Mouse (Mus musculus): ENCODE data around the gene Mrvi1. TPM values are rescaled to one million over a fixed set of nuclear protein-coding genes. Genes with fewer than 3 reads are reported as not detected.

Gene Mrvi1
- total and polyA plus RNA-seq, 2 experiments from 2014 or later = 0.88 to 2.7 TPM

GRCm38 (mm10) chr7:111020814-111021213 lies 38.6 kb upstream of the Mrvi1 start:
- no peaks in the 10 kb centered on the region for H3K9me3 ChIP-seq (ENCODE audit: low read length)
- H3K27ac ChIP-seq (ENCODE audit: low read depth, low read length) = no peak overlapping the region
- no peaks in the 10 kb centered on the region for H3K4me1 ChIP-seq (ENCODE audit: insufficient read depth, low read length)
- H3K36me3 ChIP-seq (ENCODE audit: insufficient read depth, low read length) = no peaks in the 10 kb centered on the region
- H3K9ac ChIP-seq (replicated peaks; ENCODE audit: low read length, poor library complexity, severe bottlenecking) = no peak overlapping the region
- no peak overlapping the region for H3K4me3 ChIP-seq (ENCODE audit: low read depth, low read length)
- DNase-seq (ENCODE audit: low spot score) (no peak), ATAC-seq (ENCODE audit: low FRiP score) (no peak)
- TF ChIP-seq CTCF (IDR thresholded peaks at IDR 0.05) = no peak
- no peak overlapping the region for H3K4me2 ChIP-seq (ENCODE audit: low read depth, low read length, poor library complexity, severe bottlenecking)
- 85% methylated on average over 4 of the region's 4 CpGs for WGBS
- no peaks in the 10 kb centered on the region for H3K27me3 ChIP-seq (ENCODE audit: insufficient read depth, low read length)

GRCm38 (mm10) chr7:111016921-111017320 lies 34.7 kb upstream of the Mrvi1 start:
- no peak for DNase-seq (ENCODE audit: low spot score)
- Histone ChIP-seq H3K27me3 (ENCODE audit: insufficient read depth, low read length) (no peaks in the 10 kb centered on the region), H3K36me3 (ENCODE audit: insufficient read depth, low read length) (no peaks in the 10 kb centered on the region), H3K9ac (replicated peaks; ENCODE audit: low read length, poor library complexity, severe bottlenecking) (no peak overlapping the region), H3K27ac (ENCODE audit: low read depth, low read length) (no peak overlapping the region), H3K4me1 (ENCODE audit: insufficient read depth, low read length) (no peaks in the 10 kb centered on the region), H3K4me2 (ENCODE audit: low read depth, low read length, poor library complexity, severe bottlenecking) (no peak overlapping the region), H3K9me3 (ENCODE audit: low read length) (no peaks in the 10 kb centered on the region), H3K4me3 (ENCODE audit: low read depth, low read length) (no peak overlapping the region)
- no peak for TF ChIP-seq CTCF (IDR thresholded peaks at IDR 0.05)
- no peak for ATAC-seq (ENCODE audit: low FRiP score)
- 81% methylated on average over 3 of the region's 3 CpGs for WGBS

- H3K27me3 ChIP-seq (ENCODE audit: insufficient read depth, low read length) = no peaks in the 10 kb centered on the region
- ATAC-seq (ENCODE audit: low FRiP score) = no peak
- no peak for TF ChIP-seq CTCF (IDR thresholded peaks at IDR 0.05)
- H3K27ac ChIP-seq (ENCODE audit: low read depth, low read length) = no peak overlapping the region
- DNase-seq (ENCODE audit: low spot score) = no peak
- H3K4me3 ChIP-seq (ENCODE audit: low read depth, low read length) = no peak overlapping the region
- H3K36me3 ChIP-seq (ENCODE audit: insufficient read depth, low read length) = no peaks in the 10 kb centered on the region
- H3K9ac ChIP-seq (replicated peaks; ENCODE audit: low read length, poor library complexity, severe bottlenecking) = no peak overlapping the region
- H3K4me1 ChIP-seq (ENCODE audit: insufficient read depth, low read length) = no peaks in the 10 kb centered on the region
- H3K9me3 ChIP-seq (ENCODE audit: low read length) = no peaks in the 10 kb centered on the region
- WGBS = 64% methylated on average over 5 of the region's 5 CpGs
- no peak overlapping the region for H3K4me2 ChIP-seq (ENCODE audit: low read depth, low read length, poor library complexity, severe bottlenecking)
Measured at GRCm38 (mm10) chr7:111015731-111016130, 33.5 kb upstream of the Mrvi1 start.

GRCm38 (mm10) chr7:111014893-111015292 lies 32.6 kb upstream of the Mrvi1 start:
- WGBS = 31% methylated on average over 5 of the region's 5 CpGs
- Histone ChIP-seq H3K27ac (ENCODE audit: low read depth, low read length) (no peak overlapping the region), H3K9me3 (ENCODE audit: low read length) (no peaks in the 10 kb centered on the region), H3K9ac (replicated peaks; ENCODE audit: low read length, poor library complexity, severe bottlenecking) (no peak overlapping the region), H3K27me3 (ENCODE audit: insufficient read depth, low read length) (no peaks in the 10 kb centered on the region), H3K4me3 (ENCODE audit: low read depth, low read length) (no peak overlapping the region), H3K4me1 (ENCODE audit: insufficient read depth, low read length) (no peaks in the 10 kb centered on the region), H3K36me3 (ENCODE audit: insufficient read depth, low read length) (no peaks in the 10 kb centered on the region), H3K4me2 (ENCODE audit: low read depth, low read length, poor library complexity, severe bottlenecking) (no peak overlapping the region)
- peak; percentile 73 for ATAC-seq (ENCODE audit: low FRiP score)
- TF ChIP-seq CTCF (IDR thresholded peaks at IDR 0.05) = peak; percentile 98
- peak; percentile 92 for DNase-seq (ENCODE audit: low spot score)

GRCm38 (mm10) chr7:111014039-111014605 lies 31.9 kb upstream of the Mrvi1 start:
- Histone ChIP-seq H3K4me1 (ENCODE audit: insufficient read depth, low read length) (no peaks in the 10 kb centered on the region), H3K4me2 (ENCODE audit: low read depth, low read length, poor library complexity, severe bottlenecking) (no peak overlapping the region), H3K9ac (replicated peaks; ENCODE audit: low read length, poor library complexity, severe bottlenecking) (no peak overlapping the region), H3K27ac (ENCODE audit: low read depth, low read length) (no peak overlapping the region), H3K36me3 (ENCODE audit: insufficient read depth, low read length) (no peaks in the 10 kb centered on the region), H3K27me3 (ENCODE audit: insufficient read depth, low read length) (no peaks in the 10 kb centered on the region), H3K4me3 (ENCODE audit: low read depth, low read length) (no peak overlapping the region), H3K9me3 (ENCODE audit: low read length) (no peaks in the 10 kb centered on the region)
- 81% methylated on average over 7 of the region's 7 CpGs for WGBS
- TF ChIP-seq CTCF (IDR thresholded peaks at IDR 0.05) = no peak
- DNase-seq (ENCODE audit: low spot score) (no peak), ATAC-seq (ENCODE audit: low FRiP score) (no peak)

- no peak overlapping the region for H3K4me2 ChIP-seq (ENCODE audit: low read depth, low read length, poor library complexity, severe bottlenecking)
- no peak overlapping the region for H3K9ac ChIP-seq (replicated peaks; ENCODE audit: low read length, poor library complexity, severe bottlenecking)
- H3K36me3 ChIP-seq (ENCODE audit: insufficient read depth, low read length) = no peaks in the 10 kb centered on the region
- H3K4me1 ChIP-seq (ENCODE audit: insufficient read depth, low read length) = no peaks in the 10 kb centered on the region
- no peaks in the 10 kb centered on the region for H3K9me3 ChIP-seq (ENCODE audit: low read length)
- 88% methylated on average over 3 of the region's 3 CpGs for WGBS
- H3K27ac ChIP-seq (ENCODE audit: low read depth, low read length) = no peak overlapping the region
- no peak for DNase-seq (ENCODE audit: low spot score)
- no peak for TF ChIP-seq CTCF (IDR thresholded peaks at IDR 0.05)
- H3K27me3 ChIP-seq (ENCODE audit: insufficient read depth, low read length) = no peaks in the 10 kb centered on the region
- no peak for ATAC-seq (ENCODE audit: low FRiP score)
- no peak overlapping the region for H3K4me3 ChIP-seq (ENCODE audit: low read depth, low read length)
Measured at GRCm38 (mm10) chr7:111004136-111004840, 22.0 kb upstream of the Mrvi1 start.

All from midbrain, postnatal 0 days (tissue).